Mouse (Mus musculus) telencephalon, adult 2 months (tissue): ENCODE measurements around the gene Rcor1.

Experiments used
- DNase-seq: peaks from one replicate; pipeline ENCODE4 v3.0.0-alpha.2; 2011; ENCODE audit warnings: low read depth, low spot score

Rcor1 gene

GRCm38 (mm10) chr12:111162312-111163061 lies 123.3 kb downstream of the Rcor1 start:
- DNase-seq: peak; percentile 83

GRCm38 (mm10) chr12:111164310-111164751 lies 125.2 kb downstream of the Rcor1 start:
- peak; percentile 92 for DNase-seq

- DNase-seq: no peak
Observed at GRCm38 (mm10) chr12:111165146-111165812, 126.1 kb downstream of the Rcor1 start.
